Mouse (Mus musculus): ENCODE measurements around the gene C4b.
"Not testable (repeated sequence)": the region's sequence is repeated elsewhere in the genome, so short reads cannot be mapped to it uniquely, and the experiment has no call there.

The C4b gene

GRCm38 (mm10) chr17:34743719-34744118, at the start of gene C4b:
C4b (minus strand) TSS chr17:34743882.
- DNase-seq (ENCODE audit: low spot score): no peak

GRCm38 (mm10) chr17:34777680-34778325, 34.1 kb upstream of the C4b start:
- no peak for DNase-seq (ENCODE audit: low spot score)

- DNase-seq (ENCODE audit: low spot score): no peak
Observed at GRCm38 (mm10) chr17:34761471-34761870, 17.8 kb upstream of the C4b start.

- DNase-seq (ENCODE audit: low spot score): no peak
Observed at GRCm38 (mm10) chr17:34746531-34746930, 2.8 kb upstream of the C4b start.

GRCm38 (mm10) chr17:34745166-34745565, 1.5 kb upstream of the C4b start:
- not testable (repeated sequence) for DNase-seq (ENCODE audit: low spot score)

GRCm38 (mm10) chr17:34744611-34745010, 929 bp upstream of the C4b start:
- DNase-seq (ENCODE audit: low spot score): not testable (repeated sequence)

- DNase-seq (ENCODE audit: low spot score): no peak
Observed at GRCm38 (mm10) chr17:34744206-34744605, 524 bp upstream of the C4b start.

- no peak for DNase-seq (ENCODE audit: low spot score)
Observed at GRCm38 (mm10) chr17:34740280-34740679, 3.4 kb downstream of the C4b start.

- DNase-seq (ENCODE audit: low spot score): not testable (repeated sequence)
Observed at GRCm38 (mm10) chr17:34739708-34740107, 4.0 kb downstream of the C4b start.

GRCm38 (mm10) chr17:34737466-34737865, 6.2 kb downstream of the C4b start:
- not testable (repeated sequence) for DNase-seq (ENCODE audit: low spot score)

- not testable (repeated sequence) for DNase-seq (ENCODE audit: low spot score)
Observed at GRCm38 (mm10) chr17:34729779-34730553, 13.7 kb downstream of the C4b start.

- not testable (repeated sequence) for DNase-seq (ENCODE audit: low spot score)
Observed at GRCm38 (mm10) chr17:34729155-34729554, 14.5 kb downstream of the C4b start.

- DNase-seq (ENCODE audit: low spot score): no peak
Observed at GRCm38 (mm10) chr17:34727887-34728286, 15.8 kb downstream of the C4b start.

- DNase-seq (ENCODE audit: low spot score): no peak
Observed at GRCm38 (mm10) chr17:34723066-34723465, 20.6 kb downstream of the C4b start.

GRCm38 (mm10) chr17:34722238-34722637, 21.4 kb downstream of the C4b start:
- not testable (repeated sequence) for DNase-seq (ENCODE audit: low spot score)

GRCm38 (mm10) chr17:34719886-34720285, 23.8 kb downstream of the C4b start:
- not testable (repeated sequence) for DNase-seq (ENCODE audit: low spot score)

- no peak for DNase-seq (ENCODE audit: low spot score)
Observed at GRCm38 (mm10) chr17:34717401-34717800, 26.3 kb downstream of the C4b start.

GRCm38 (mm10) chr17:34716247-34716646, 27.4 kb downstream of the C4b start:
- DNase-seq (ENCODE audit: low spot score): no peak

GRCm38 (mm10) chr17:34715451-34715850, 28.2 kb downstream of the C4b start:
- not testable (repeated sequence) for DNase-seq (ENCODE audit: low spot score)

- DNase-seq (ENCODE audit: low spot score): not testable (repeated sequence)
Observed at GRCm38 (mm10) chr17:34714908-34715445, 28.7 kb downstream of the C4b start.

- not testable (repeated sequence) for DNase-seq (ENCODE audit: low spot score)
Observed at GRCm38 (mm10) chr17:34714181-34714907, 29.3 kb downstream of the C4b start.

GRCm38 (mm10) chr17:34712951-34713350, 30.7 kb downstream of the C4b start:
- DNase-seq (ENCODE audit: low spot score): peak; percentile 58
